Mouse (Mus musculus): ENCODE measurements around the gene Prr29.

GRCm38 (mm10) chr11:106334066-106334465, 31.2 kb upstream of the Prr29 start:
- TF ChIP-seq USF1 (IDR thresholded peaks at IDR 0.05; ENCODE audit: low read depth) (no peak), POLR2A (IDR thresholded peaks at IDR 0.05; ENCODE audit: insufficient read length, low read depth) (no peak), REST (IDR thresholded peaks at IDR 0.05; ENCODE audit: insufficient read depth, insufficient read length) (no peak), E2F4 (IDR thresholded peaks at IDR 0.05; ENCODE audit: insufficient read depth) (no peak), SRF (IDR thresholded peaks at IDR 0.05; ENCODE audit: control insufficient read depth, insufficient read length, low read depth) (no peak)

All from myocyte (in vitro differentiated cells).